Mouse (Mus musculus) liver, embryonic 16.5 days (tissue): ENCODE data around the gene Srd5a3. TPM values are rescaled to one million over a fixed set of nuclear protein-coding genes. Genes with fewer than 3 reads are reported as not detected.
A peak's percentile ranks its signal among the peaks of the same experiment; 100 is the strongest.

ENCODE experiments used
- ATAC-seq: fragments of 200-750 bp; cut with Nextera tagmentation; 2 replicates; pipeline ENCODE4 v1.8.0; 2017; ENCODE audit warnings: low read depth, mild to moderate bottlenecking, moderate number of reproducible peaks, moderate library complexity
- H3K27ac ChIP-seq: fragments of 300-500 bp; sonication (generic); 2 replicates; pipeline ENCODE4 v1.5.1; 2014; ENCODE audit warnings: mild to moderate bottlenecking, low read length
- H3K27me3 ChIP-seq: fragments of 300-500 bp; sonication (generic); 2 replicates; pipeline ENCODE4 v1.6.1; 2014; ENCODE audit warnings: low read depth, low read length, mixed read lengths; ENCODE audit not compliant: control insufficient read depth, insufficient read depth
- H3K36me3 ChIP-seq: fragments of 300-500 bp; sonication (generic); 2 replicates; pipeline ENCODE4 v1.6.1; 2014; ENCODE audit warnings: mild to moderate bottlenecking; ENCODE audit not compliant: control insufficient read depth, insufficient read depth
- H3K4me1 ChIP-seq: fragments of 300-500 bp; sonication (generic); 2 replicates; pipeline ENCODE4 v1.6.1; 2014; ENCODE audit warnings: low read depth, low read length, mixed read lengths; ENCODE audit not compliant: control insufficient read depth
- H3K4me2 ChIP-seq: fragments of 300-500 bp; sonication (generic); 2 replicates; pipeline ENCODE4 v1.6.1; 2014; ENCODE audit warnings: low read depth, low read length, mixed read lengths
- H3K4me3 ChIP-seq: fragments of 300-500 bp; sonication (generic); 2 replicates; pipeline ENCODE4 v1.5.1; 2014; ENCODE audit warnings: low read depth, mild to moderate bottlenecking, low read length
- H3K9ac ChIP-seq: fragments of 300-500 bp; sonication (generic); 2 replicates; pipeline ENCODE4 v1.6.1; 2014; ENCODE audit warnings: low read depth, low read length
- H3K9me3 ChIP-seq: fragments of 300-500 bp; sonication (generic); replicated peaks from 2 replicates; pipeline ENCODE4 v1.6.1; 2016; ENCODE audit warnings: low read length; ENCODE audit not compliant: control insufficient read depth
- WGBS: fragments of 180-500 bp; shearing (Covaris S2); extraction: QIAGEN DNeasy Blood & Tissue Kit; methylation state at CpG from one replicate; pipeline ENCODE4 v1.1.7; 2014; ENCODE audit not compliant: insufficient replicate concordance; 5-methylcytosine and 5-hydroxymethylcytosine counted together
- polyA plus RNA-seq: library from polyadenylated mRNA; unstranded; fragments of >200 nt; fragmentation: Nextera tagmentation; extraction: Ambion mirVana; gene quantifications from 2 replicates; pipeline ENCODE4 v1.2.1, GENCODE M21; 2015

Gene Srd5a3
- polyA plus RNA-seq, 1 experiment from 2014 or later, result 11.8 TPM

- Histone ChIP-seq H3K27ac (no peak overlapping the region), H3K4me3 (no peak overlapping the region), H3K27me3 (no peaks in the 10 kb centered on the region), H3K36me3 (no peaks in the 10 kb centered on the region), H3K4me1 (peaks cover 2% of the 10 kb centered on the region; the same call in 1 of the 2 replicates), H3K9me3 (no peaks in the 10 kb centered on the region), H3K9ac (no peak overlapping the region), H3K4me2 (no peak overlapping the region)
- 36% methylated on average over 7 of the region's 7 CpGs for WGBS
- no peak for ATAC-seq
These were observed 37.6 kb downstream of the Srd5a3 start for GRCm38 (mm10) chr5:76177664-76178063.

GRCm38 (mm10) chr5:76179171-76179570 lies 39.1 kb downstream of the Srd5a3 start:
- no peaks in the 10 kb centered on the region for H3K36me3 ChIP-seq
- H3K4me1 ChIP-seq, result peaks cover 6% of the 10 kb centered on the region
- H3K9ac ChIP-seq, result no peak overlapping the region
- no peaks in the 10 kb centered on the region for H3K27me3 ChIP-seq
- H3K4me2 ChIP-seq, result no peak overlapping the region
- no peaks in the 10 kb centered on the region for H3K9me3 ChIP-seq
- WGBS, result 80% methylated on average over 5 of the region's 5 CpGs
- ATAC-seq, result no peak
- no peak overlapping the region for H3K4me3 ChIP-seq
- no peak overlapping the region for H3K27ac ChIP-seq

- H3K36me3 ChIP-seq, result no peaks in the 10 kb centered on the region
- H3K9ac ChIP-seq, result no peak overlapping the region
- H3K9me3 ChIP-seq, result no peaks in the 10 kb centered on the region
- H3K27me3 ChIP-seq, result no peaks in the 10 kb centered on the region
- H3K4me3 ChIP-seq, result no peak overlapping the region
- H3K4me2 ChIP-seq, result no peak overlapping the region
- WGBS, result 72% methylated on average over 5 of the region's 5 CpGs
- peaks cover 10% of the 10 kb centered on the region for H3K4me1 ChIP-seq
- ATAC-seq, result no peak
- no peak overlapping the region for H3K27ac ChIP-seq
These were observed 39.7 kb downstream of the Srd5a3 start for GRCm38 (mm10) chr5:76179791-76180190.

GRCm38 (mm10) chr5:76182326-76182725 lies 42.3 kb downstream of the Srd5a3 start:
- Histone ChIP-seq H3K4me2 (no peak overlapping the region), H3K9me3 (no peaks in the 10 kb centered on the region), H3K9ac (no peak overlapping the region), H3K36me3 (no peaks in the 10 kb centered on the region), H3K27me3 (no peaks in the 10 kb centered on the region), H3K27ac (no peak overlapping the region), H3K4me1 (peaks cover 25% of the 10 kb centered on the region), H3K4me3 (no peak overlapping the region)
- no peak for ATAC-seq
- WGBS, result 54% methylated on average over 3 of the region's 3 CpGs

- peaks cover 28% of the 10 kb centered on the region for H3K4me1 ChIP-seq
- H3K27ac ChIP-seq, result no peak overlapping the region
- no peaks in the 10 kb centered on the region for H3K9me3 ChIP-seq
- no peaks in the 10 kb centered on the region for H3K36me3 ChIP-seq
- H3K9ac ChIP-seq, result peak overlapping the region; percentile 89
- H3K4me2 ChIP-seq, result peak overlapping the region; percentile 91
- peak overlapping the region; percentile 91 for H3K4me3 ChIP-seq
- peak; percentile 32 for ATAC-seq
- H3K27me3 ChIP-seq, result no peaks in the 10 kb centered on the region
- WGBS, result 36% methylated on average over 17 of the region's 17 CpGs
These were observed 43.1 kb downstream of the Srd5a3 start for GRCm38 (mm10) chr5:76183043-76183749.

- H3K27me3 ChIP-seq, result no peaks in the 10 kb centered on the region
- H3K4me3 ChIP-seq, result peak within 1 kb of the TSS; percentile 91
- H3K9ac ChIP-seq, result peak within 1 kb of the TSS; percentile 89
- peak within 1 kb of the TSS; percentile 84 for H3K27ac ChIP-seq
- peak; percentile 97 for ATAC-seq
- no peaks in the 10 kb centered on the region for H3K36me3 ChIP-seq
- H3K9me3 ChIP-seq, result no peaks in the 10 kb centered on the region
- under 1% methylated on average over 54 of the region's 62 CpGs for WGBS
- peaks cover 28% of the 10 kb centered on the region for H3K4me1 ChIP-seq
- peak within 1 kb of the TSS; percentile 91 for H3K4me2 ChIP-seq
These were observed 43.7 kb downstream of the Srd5a3 start, which contains the start of gene Tmem165 for GRCm38 (mm10) chr5:76183750-76184261. Gene Tmem165 (plus strand): TSS chr5:76183880.

- peak overlapping the region; percentile 91 for H3K4me2 ChIP-seq
- H3K27ac ChIP-seq, result peak overlapping the region; percentile 84
- H3K4me1 ChIP-seq, result peaks cover 28% of the 10 kb centered on the region
- peak; percentile 79 for ATAC-seq
- no peaks in the 10 kb centered on the region for H3K27me3 ChIP-seq
- peak overlapping the region; percentile 91 for H3K4me3 ChIP-seq
- H3K9me3 ChIP-seq, result no peaks in the 10 kb centered on the region
- no peaks in the 10 kb centered on the region for H3K36me3 ChIP-seq
- peak overlapping the region; percentile 89 for H3K9ac ChIP-seq
- WGBS, result 4% methylated on average over 33 of the region's 38 CpGs
These were observed 44.4 kb downstream of the Srd5a3 start for GRCm38 (mm10) chr5:76184286-76185080.

GRCm38 (mm10) chr5:76187885-76188284 lies 47.8 kb downstream of the Srd5a3 start:
- Histone ChIP-seq H3K27me3 (no peaks in the 10 kb centered on the region), H3K4me3 (no peak overlapping the region), H3K4me2 (no peak overlapping the region), H3K4me1 (peaks cover 40% of the 10 kb centered on the region), H3K9me3 (no peaks in the 10 kb centered on the region), H3K9ac (no peak overlapping the region), H3K27ac (no peak overlapping the region), H3K36me3 (no peaks in the 10 kb centered on the region; the same call in 1 of the 2 replicates)
- no peak for ATAC-seq
- WGBS, result 31% methylated on average over 5 of the region's 5 CpGs
